Mouse (Mus musculus) thymus, adult 2 months (tissue): ENCODE results near the gene Bbof1.

Experiments used
- CTCF ChIP-seq: fragments of 200-500 bp; IDR thresholded peaks from 2 replicates; pipeline ENCODE4 v1.5.1; 2012; ENCODE audit warnings: mild to moderate bottlenecking, control low read depth, low read length, moderate library complexity, borderline replicate concordance; ENCODE audit not compliant: control insufficient read depth, poor library complexity, insufficient read depth; ENCODE audit errors: extremely low read depth
- POLR2A ChIP-seq: fragments of 200-500 bp; IDR thresholded peaks from 2 replicates; pipeline ENCODE4 v1.6.1; 2012; ENCODE audit warnings: mild to moderate bottlenecking, low read length, control low read depth, moderate library complexity; ENCODE audit not compliant: control insufficient read depth, poor library complexity, insufficient read depth; ENCODE audit errors: extremely low read depth

DNA sequence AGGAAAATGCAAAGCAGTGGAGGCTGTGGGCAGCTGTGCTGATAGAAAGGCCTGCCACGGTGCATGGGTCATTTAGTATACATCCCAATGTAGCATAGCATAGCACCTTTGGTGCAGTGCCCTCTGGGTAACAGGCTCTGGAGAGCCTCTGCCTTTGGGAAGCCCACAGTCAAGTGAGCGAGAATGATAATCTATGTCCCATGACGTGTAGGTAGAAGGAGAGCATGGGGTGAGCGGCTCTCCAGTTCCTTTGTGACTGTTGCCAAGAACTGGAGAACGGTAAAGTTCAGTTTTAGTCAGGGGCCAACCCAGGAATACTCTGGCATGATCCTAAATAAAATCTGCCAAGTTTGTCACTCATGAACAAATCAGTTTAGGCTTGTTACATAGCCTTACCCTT lies 37.2 kb upstream of the Bbof1 start:
- TF ChIP-seq CTCF (no peak), POLR2A (no peak)
